Mouse (Mus musculus) layer of hippocampus, postnatal 14 days (tissue): ENCODE results near the gene Nr1h2. TPM values are rescaled to one million over a fixed set of nuclear protein-coding genes. Genes with fewer than 3 reads are reported as not detected.
A peak's percentile ranks its signal among the peaks of the same experiment; 100 is the strongest.

Experiments
- DNase-seq, 2 experiments: peaks; one replicate each; pipeline ENCODE4 v3.0.0; 2021 to 2022; ENCODE audit warnings: low spot score in 2 of 2, mixed read lengths in 1 of 2
- total RNA-seq, 2 experiments: library from RNA; stranded (reverse); gene quantifications; 2 replicates each; pipeline ENCODE4 v1.2.3; 2021

The Nr1h2 gene
- total RNA-seq, 2 experiments from 2014 or later, result 58.7 to 63.2 TPM

- peak; percentile 75 to 80 for DNase-seq
Observed at GRCm38 (mm10) chr7:44586518-44586917, 32.8 kb upstream of the Nr1h2 start.

- no peak for DNase-seq
Observed at GRCm38 (mm10) chr7:44585606-44586005, 31.9 kb upstream of the Nr1h2 start.

- no peak for DNase-seq
Observed at GRCm38 (mm10) chr7:44584921-44585320, 31.2 kb upstream of the Nr1h2 start.

DNA sequence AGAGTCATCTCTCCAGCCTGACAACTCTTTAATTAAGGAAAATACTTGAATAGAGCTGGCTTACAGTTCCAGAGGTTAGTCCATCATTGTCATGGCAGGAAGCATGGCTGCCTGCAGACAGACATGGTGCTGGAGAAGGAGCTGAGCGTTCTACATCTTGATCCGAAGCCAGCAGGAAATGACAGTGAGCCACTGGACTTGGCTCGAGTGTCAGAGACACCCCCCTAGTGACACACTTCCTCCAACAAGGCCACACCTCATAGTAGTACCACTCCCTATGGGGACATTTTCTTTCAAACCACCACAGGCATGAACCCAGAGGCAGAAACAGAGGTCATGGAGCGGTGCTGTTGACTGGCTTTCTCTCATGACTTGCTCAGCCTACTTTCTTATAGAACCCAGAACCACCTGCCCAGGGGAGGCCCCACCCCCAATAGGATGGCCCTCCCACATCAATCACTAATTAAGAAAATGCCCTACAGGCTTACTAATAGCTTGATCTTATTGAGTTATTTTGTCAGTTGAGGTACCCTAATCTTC, 30.6 kb upstream of the Nr1h2 start:
- DNase-seq, result no peak

- DNase-seq, result no peak
Observed at GRCm38 (mm10) chr7:44583146-44583545, 29.4 kb upstream of the Nr1h2 start.

GRCm38 (mm10) chr7:44582709-44583108, 29.0 kb upstream of the Nr1h2 start:
- DNase-seq, result no peak

DNA sequence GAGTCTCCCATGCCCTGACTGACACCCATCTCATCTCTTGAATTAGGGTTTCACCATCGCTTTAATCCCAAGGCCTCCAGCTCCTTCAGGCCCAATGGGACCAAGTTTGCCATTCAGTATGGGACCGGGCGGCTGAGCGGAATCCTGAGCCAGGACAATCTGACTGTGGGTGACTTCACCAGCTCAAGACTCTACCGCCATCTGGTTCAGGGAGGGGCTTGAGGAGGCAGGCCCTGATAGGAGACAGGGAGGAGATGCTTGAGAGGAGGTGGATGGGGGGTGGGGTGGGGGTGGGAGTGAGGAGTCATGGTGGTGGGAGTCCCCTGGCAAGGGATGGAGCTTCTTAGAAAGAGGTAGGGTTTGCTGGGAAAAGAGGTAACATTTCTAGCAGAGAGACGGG, 27.9 kb upstream of the Nr1h2 start:
- DNase-seq, result no peak

GRCm38 (mm10) chr7:44576333-44576844, 22.6 kb upstream of the Nr1h2 start:
- DNase-seq, result no peak

- no peak for DNase-seq
Observed at GRCm38 (mm10) chr7:44572956-44573484, 19.3 kb upstream of the Nr1h2 start.

GRCm38 (mm10) chr7:44572213-44572701, 18.5 kb upstream of the Nr1h2 start, which contains the start of gene Napsa:
TSS of gene Napsa (plus strand) at chr7:44572380.
- DNase-seq, result no peak

DNA sequence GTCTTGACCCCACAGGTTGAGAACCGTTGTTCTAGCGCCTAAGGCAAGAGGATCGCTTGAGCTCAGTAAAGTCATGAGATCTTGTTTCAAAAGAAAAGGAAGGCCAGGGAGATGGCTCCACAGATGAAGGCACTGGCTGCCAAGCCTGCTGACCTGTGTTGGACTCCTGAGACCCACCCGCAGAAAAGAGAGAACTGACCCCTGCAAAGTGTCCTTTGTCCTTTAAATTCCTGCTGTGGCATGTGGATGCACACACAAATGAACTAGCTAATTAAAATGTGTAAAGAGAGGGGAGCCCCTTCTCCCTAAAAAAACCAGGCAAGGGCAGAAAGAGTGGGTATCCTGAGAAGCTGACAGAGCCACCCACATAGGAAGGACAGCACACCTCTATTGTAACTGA, 18.1 kb upstream of the Nr1h2 start:
- DNase-seq, result no peak

DNA sequence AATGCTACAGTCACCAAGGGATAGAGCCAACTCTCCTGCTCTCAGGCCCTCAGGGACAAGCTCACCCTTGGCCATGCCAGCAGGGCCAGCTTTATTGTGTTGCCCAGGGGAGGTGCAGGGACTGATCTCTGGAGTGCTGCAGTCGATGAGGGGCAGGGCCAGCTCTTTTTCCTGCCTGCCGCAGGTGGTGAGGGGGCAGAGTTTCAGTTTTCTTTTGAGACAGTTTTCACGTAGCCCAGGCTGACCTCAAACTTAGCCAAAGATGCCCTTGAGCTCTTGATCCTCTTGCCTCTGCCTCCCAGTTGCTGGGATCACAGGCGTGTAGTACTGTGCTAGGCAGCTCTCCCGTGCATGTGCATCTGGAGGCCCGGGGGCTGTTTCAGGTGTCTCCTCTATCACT, 17.2 kb upstream of the Nr1h2 start:
- no peak for DNase-seq

DNA sequence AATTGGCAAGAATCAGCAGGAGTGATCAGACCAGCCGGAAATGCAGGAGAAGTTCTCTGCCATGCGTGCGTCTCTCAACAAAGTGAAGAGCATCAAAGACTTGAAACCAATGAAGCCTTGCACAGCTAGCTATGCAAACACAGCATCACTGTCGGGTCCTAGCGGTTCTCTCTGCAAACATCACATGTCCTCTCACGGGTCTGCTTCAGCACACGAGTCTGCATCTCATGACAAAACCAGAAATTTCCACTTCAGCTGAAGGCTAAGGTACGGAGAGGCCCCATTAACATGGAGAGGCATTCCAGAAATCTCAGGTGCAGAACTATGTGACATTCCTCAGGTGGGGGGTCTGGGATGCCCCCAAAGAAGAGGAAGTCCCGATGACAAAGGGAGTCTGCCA, 15.1 kb upstream of the Nr1h2 start:
- no peak for DNase-seq

DNA sequence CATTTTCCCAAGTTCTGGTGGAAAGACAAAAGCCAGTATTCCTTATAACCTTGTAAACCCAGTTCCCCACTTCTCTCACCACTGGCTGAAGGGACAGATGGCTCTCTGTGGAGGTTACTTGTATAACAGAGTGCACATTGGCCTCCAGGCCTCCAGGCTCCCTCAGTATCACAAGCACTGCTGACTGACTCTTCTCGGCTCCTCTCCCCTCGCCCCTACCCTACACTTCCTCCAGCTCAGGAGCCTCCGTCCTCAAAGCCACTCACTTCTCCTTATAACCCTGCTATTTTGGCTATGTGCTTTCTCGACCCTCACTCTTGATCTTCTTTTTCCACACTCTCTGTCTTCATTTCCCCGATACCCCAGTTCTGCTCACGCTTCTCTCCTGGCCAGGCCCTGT, 11.7 kb upstream of the Nr1h2 start:
- no peak for DNase-seq

DNA sequence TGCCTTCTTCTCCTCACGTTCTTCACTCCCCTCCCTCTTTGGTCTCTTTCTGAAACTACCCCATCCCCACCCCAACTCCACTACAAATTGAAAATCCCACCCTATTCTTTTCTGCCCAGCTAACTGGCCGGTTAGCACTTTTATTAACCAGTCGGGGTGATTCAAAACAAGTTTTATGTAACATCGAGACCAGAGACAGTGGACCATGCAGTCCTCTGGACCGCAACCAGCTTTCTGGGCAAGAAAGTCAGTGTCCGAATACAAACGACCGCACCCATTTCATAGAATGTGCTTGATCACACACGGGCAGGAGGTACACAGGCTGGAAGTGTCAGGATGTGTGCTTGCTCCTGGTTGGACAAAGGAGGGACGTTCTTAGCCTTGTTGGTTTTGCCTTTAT, 10.7 kb upstream of the Nr1h2 start:
- no peak for DNase-seq

DNA sequence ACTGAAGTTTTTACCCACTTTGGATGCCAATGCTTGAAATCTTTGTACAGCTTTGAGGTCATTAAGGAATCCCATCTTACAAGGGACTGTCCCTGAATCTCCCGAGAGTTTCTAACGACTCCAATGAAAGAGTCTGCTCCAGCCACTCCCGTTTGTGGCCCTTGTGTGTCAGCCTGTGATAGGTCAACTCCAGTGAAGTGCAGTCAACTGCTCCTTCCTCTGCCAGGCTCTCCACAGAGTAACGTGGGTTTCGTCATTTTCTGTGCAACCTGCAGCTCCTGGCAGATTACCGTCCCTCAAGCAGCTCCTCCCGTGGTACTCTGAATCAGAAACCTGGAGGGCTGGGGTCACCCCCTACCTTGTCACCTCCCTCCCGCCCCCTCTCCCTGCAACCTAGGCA, 9.5 kb upstream of the Nr1h2 start:
- DNase-seq, result no peak

DNA sequence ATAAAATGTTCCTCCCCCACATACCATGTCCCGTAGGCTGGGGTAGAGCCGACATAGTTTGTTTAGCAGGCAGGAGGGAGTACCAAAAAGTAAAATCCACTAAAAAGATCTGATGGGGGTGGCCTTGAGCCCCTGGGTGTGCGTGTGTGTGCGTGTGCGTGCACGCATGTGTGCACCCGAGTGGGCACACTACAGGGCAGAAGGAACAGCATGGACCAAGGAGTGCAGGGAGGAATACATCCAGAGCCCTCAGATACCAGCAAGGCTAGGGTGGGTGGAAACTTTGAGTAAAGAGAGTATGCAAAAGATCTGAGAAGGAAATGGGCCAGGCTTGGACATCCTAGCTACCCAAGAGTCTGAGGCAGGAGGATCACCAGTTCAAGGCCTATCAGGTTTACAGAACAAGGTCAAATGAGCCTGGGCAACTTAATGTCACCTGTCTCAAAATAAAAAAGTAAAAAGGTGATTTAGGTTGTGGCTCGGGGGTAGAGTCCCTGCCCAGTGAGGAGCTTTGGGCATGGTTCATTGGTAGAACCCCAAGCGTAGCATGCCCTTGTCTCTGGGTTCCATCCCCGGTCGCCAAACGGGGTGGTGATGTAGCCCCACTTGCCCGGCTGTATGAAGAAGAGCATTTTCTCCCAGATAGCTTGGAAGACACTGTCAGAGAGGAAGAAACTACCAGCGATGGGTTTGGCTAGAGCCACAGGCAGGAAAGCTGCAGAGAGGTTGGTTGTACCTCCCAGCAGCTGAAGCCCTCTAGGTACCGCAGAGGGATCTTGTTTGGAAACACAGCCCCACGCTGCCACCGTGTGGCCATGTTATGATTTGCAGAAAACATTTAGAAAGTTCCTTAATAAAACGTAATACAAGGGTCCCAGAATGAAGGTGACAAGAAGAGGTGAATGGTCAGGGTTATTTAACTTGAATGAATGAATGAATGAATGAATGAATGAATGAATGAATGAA, 7.0 kb upstream of the Nr1h2 start:
- DNase-seq, result peak; percentile 75 to 86

DNA sequence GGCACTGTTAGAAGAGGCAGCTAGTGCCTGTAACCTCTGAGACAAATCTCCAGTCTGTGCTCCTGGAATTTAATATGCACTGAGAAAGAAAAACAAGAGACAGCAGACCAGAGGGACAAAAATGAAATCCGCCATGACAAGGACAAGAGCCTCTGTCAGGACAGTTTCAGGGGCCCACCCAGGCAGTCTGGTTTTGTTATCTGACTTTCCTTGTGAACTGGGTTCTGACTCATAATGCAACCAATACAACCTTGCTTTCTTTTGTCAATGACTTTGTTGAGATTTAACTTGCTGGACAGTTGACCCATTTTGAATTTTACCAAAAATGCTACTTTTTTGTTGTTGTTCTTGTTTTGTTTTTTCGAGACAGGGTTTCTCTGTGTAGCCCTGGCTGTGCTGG, 3.9 kb upstream of the Nr1h2 start:
- no peak for DNase-seq

GRCm38 (mm10) chr7:44553196-44553764, 471 bp downstream of the Nr1h2 start:
- DNase-seq, result peak in 1 of 2 experiments; percentile 74

DNA sequence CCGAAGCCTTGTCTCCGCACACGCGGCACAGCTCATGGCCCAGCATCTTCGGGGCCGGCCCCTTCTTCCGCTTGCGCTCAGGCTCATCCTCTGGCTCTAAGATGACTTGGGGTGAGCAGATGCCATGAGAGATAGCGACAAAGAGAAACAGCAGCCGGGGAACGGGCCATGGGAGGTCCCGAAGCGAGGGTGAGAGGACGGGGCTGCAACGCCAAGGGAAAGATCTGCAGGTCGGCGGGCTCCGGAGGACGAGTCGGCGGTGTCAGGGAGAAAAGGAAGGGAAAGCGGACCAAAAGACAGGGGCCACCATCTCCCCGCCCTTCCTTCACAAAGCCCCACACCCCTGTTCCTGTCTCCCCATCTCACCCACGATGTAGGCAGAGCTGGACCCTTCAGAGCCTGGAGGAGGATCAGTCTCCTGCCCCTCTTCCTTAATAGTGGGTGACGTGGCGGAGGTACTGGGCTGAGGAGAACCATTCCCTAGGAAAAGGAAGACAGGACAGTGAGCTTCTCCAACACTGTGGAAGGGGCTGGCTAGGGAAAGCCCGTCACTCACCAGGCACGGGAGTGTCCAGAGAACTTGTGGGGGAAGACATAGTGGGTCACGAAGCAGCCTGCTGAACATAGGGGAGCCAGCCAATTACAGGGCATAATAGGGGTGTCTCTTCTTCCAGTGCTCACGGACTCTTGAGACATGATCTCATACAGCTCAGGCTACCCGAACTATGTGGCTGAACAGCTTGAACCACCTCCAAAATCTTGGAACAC, 1.4 kb downstream of the Nr1h2 start:
- DNase-seq, result no peak

GRCm38 (mm10) chr7:44551731-44552130, 2.0 kb downstream of the Nr1h2 start:
- DNase-seq, result no peak
